Mouse (Mus musculus) telencephalon, adult 2 months (tissue): ENCODE measurements around the gene Gm44973.
"Not testable (repeated sequence)": the region's sequence is repeated elsewhere in the genome, so short reads cannot be mapped to it uniquely, and the experiment has no call there.

Source experiments
- DNase-seq: peaks from one replicate; pipeline ENCODE4 v3.0.0-alpha.2; 2011; ENCODE audit warnings: low read depth, low spot score

The Gm44973 gene

GRCm38 (mm10) chr7:5016057-5016456, 761 bp downstream of the Gm44973 start:
- no peak for DNase-seq

GRCm38 (mm10) chr7:5016920-5017319, 1.6 kb downstream of the Gm44973 start:
- DNase-seq, result no peak

- no peak for DNase-seq
Observed at GRCm38 (mm10) chr7:5017352-5017751, 2.1 kb downstream of the Gm44973 start.

DNA sequence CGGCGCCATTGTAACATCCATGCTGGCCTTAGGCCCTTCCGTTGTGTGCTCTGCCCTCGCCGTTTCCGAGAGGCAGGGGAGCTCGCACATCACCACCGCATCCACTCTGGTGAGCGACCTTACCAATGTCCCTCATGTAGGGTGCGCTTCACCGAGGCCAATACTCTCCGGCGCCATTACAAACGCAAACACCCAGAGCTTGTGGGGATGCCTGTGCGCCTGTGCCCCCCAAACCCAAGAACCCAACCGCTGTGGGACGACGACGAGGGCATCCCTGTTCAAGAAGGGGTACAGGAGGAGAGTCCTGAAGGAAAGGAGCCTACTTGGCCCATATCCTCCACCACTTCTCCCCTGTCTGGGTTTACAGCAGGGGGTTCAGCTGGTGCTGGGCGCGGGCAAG, 2.6 kb downstream of the Gm44973 start:
- DNase-seq, result no peak

DNA sequence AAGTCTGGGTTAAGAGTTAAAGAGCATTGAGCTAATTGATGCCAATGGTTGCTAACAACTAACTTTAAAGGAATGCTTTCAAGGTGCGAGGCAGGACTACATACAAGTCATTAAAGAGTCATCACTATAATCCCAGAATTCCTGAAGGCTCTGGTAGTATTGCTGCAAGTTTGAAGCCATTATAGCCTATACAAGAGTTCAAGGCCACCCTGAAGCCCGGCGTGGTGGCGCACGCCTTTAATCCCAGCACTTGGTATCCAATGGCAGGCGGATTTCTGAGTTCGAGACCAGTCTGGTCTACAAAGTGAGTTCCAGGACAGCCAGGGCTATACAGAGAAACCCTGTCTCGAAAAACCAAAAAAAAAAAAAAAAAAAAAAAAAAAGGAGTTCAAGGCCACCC, 4.3 kb downstream of the Gm44973 start:
- not testable (repeated sequence) for DNase-seq

DNA sequence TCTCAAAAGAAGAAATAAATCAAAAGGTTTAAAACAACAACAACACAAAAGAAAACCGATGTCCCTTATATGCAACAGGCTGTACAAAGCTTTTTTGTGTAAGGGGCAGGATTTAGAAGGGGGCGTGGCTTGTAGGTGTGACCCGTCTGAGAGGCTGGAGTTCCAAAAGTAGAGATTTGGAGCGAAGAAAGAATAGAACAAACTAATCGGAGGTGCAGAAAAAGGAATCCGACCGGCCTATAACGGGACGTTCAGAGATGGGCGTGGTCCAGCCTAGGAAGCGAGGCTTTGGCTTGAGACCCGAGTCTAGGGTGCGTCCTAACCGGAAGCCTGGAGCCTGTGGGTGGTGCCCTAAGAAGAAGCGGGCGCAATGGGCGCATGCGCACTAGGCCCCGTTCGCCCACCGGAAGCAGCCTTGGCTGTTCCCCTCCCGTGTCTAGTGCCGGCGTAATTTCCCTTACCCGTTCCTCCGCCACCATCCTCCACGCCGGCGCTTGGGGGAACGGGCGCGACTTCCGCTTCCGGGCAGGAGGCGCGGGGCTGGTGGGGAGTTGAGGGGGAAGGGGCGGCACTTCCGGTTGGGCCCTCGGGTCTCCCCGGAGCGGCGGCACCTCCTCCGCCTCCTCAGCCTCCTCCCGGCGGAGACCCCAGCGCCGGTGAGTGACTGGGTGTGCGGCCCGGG, 4.8 kb downstream of the Gm44973 start, which contains the start of the genes Zfp865 and Ccdc106:
Gene Zfp865 (plus strand): TSS at position 377 of the 682 bp plus-strand sequence.
Gene Ccdc106 (plus strand): TSS at position 554 of the 682 bp plus-strand sequence.
- DNase-seq, result peak; percentile 99

GRCm38 (mm10) chr7:5020685-5021084, 5.4 kb downstream of the Gm44973 start:
- no peak for DNase-seq

DNA sequence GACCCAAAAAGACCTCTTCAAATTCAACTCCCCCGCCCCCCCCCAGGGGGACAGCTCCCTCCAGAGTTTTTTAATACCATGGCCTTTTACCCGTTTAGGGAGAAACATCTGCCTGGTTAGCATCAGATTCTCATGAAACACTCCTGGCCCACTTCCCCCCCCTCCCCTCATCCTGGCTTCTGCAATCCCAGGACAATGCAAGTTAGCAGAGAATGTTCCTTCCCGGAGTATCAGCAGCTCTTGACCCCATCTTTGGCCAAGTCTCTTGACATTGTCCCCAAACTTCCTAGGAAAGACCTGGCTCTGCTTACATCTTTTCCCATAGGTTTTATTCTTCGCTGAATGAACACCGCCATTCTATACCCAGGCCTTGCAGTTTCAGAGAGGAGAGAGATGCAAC, 5.9 kb downstream of the Gm44973 start:
- no peak for DNase-seq

GRCm38 (mm10) chr7:5029543-5029942, 14.2 kb downstream of the Gm44973 start:
- DNase-seq, result no peak

GRCm38 (mm10) chr7:5029946-5030345, 14.7 kb downstream of the Gm44973 start:
- DNase-seq, result no peak

GRCm38 (mm10) chr7:5030554-5031275, 15.4 kb downstream of the Gm44973 start:
- no peak for DNase-seq

DNA sequence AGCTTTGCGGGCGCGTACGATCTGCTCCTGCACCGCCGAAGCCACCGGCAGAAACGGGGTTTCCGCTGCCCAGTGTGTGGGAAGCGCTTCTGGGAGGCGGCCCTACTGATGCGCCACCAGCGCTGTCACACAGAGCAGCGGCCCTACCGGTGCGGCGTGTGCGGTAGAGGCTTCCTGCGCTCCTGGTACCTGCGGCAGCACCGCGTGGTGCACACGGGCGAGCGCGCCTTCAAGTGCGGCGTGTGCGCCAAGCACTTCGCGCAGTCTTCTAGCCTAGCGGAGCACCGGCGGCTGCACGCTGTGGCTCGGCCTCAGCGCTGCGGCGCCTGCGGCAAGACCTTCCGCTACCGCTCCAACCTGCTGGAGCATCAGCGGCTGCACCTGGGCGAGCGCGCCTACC, 16.2 kb downstream of the Gm44973 start:
- no peak for DNase-seq

GRCm38 (mm10) chr7:5033818-5034217, 18.5 kb downstream of the Gm44973 start, which contains the start of gene 4632433K11Rik:
Gene 4632433K11Rik, plus strand, starts transcription at chr7:5034118.
- DNase-seq, result no peak

DNA sequence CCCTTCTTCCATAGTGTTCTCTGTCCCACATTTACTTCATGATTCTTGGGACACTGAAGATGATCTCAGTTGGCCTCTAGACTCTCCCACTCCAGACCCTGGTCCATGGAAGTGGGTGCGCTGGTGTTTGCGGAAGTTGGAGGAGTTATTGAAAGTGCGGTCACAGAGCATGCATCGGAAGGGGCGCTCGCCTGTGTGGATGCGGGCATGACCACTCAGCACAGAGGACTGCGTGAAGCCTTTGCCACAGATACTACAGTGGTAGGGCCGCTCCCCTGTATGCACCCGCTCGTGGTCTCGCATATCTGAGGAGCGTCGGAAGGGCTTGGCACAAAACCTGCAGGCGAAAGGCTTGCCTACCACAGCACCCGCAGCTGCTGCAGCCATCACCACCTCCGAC, 20.3 kb downstream of the Gm44973 start:
- no peak for DNase-seq

- DNase-seq, result no peak
Observed at GRCm38 (mm10) chr7:5036136-5036535, 20.8 kb downstream of the Gm44973 start.

DNA sequence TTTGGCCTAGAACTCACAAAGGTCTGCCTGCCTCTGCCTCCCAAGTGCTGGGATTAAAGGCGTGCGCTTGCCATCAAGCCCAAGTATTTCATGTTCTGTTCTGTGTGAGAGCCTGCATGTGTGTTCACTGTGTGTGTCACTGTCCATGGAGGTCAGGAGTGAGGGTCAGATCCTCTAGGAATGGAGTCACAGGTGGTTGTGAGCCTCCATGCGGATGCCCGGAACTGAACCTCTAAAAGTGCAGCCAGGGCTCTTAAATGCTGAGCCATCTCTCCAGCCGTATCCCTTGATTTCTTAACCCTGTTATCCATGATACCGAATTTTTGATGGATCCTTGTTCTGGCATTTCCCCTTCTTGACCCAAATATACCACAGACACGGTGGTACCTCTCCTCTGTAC, 21.7 kb downstream of the Gm44973 start:
- DNase-seq, result no peak

GRCm38 (mm10) chr7:5037467-5037866, 22.2 kb downstream of the Gm44973 start:
- no peak for DNase-seq

- peak; percentile 84 for DNase-seq
Observed at GRCm38 (mm10) chr7:5038109-5038732, 22.9 kb downstream of the Gm44973 start, which contains the start of gene Zfp784. Gene Zfp784, minus strand, starts transcription at chr7:5038446.

GRCm38 (mm10) chr7:5038940-5039339, 23.6 kb downstream of the Gm44973 start:
- DNase-seq, result no peak

GRCm38 (mm10) chr7:5044981-5045380, 29.7 kb downstream of the Gm44973 start:
- no peak for DNase-seq

GRCm38 (mm10) chr7:5046112-5046511, 30.8 kb downstream of the Gm44973 start:
- DNase-seq, result no peak

GRCm38 (mm10) chr7:5047313-5047712, 32.0 kb downstream of the Gm44973 start:
- no peak for DNase-seq
